Mouse (Mus musculus): ENCODE measurements at regions not wholly inside any gene's neighbourhood (a gene's known extent, or its start where the extent isn't known, plus 50 kb on each side); places are given as distances from the start of the nearest gene placed in this dataset.

GRCm38 (mm10) chr3:143970771-143971170 lies 234.2 kb downstream of the Lmo4 start:
- Histone ChIP-seq H3K4me1 (ENCODE audit: insufficient read depth, low read length) (no peaks in the 10 kb centered on the region), H3K36me3 (ENCODE audit: insufficient read depth, low read length) (no peaks in the 10 kb centered on the region), H3K9ac (replicated peaks; ENCODE audit: low read length) (no peak overlapping the region), H3K27ac (ENCODE audit: low read length) (no peak overlapping the region), H3K27me3 (ENCODE audit: insufficient read depth, low read length) (no peaks in the 10 kb centered on the region; the same call in 1 of the 2 replicates), H3K4me3 (ENCODE audit: low read length) (no peak overlapping the region), H3K9me3 (ENCODE audit: low read length) (no peaks in the 10 kb centered on the region), H3K4me2 (replicated peaks; ENCODE audit: low read depth, low read length) (no peak overlapping the region)
- WGBS = 82% methylated on average over 11 of the region's 11 CpGs
- no peak for ATAC-seq (ENCODE audit: low FRiP score, low TSS enrichment)

DNA sequence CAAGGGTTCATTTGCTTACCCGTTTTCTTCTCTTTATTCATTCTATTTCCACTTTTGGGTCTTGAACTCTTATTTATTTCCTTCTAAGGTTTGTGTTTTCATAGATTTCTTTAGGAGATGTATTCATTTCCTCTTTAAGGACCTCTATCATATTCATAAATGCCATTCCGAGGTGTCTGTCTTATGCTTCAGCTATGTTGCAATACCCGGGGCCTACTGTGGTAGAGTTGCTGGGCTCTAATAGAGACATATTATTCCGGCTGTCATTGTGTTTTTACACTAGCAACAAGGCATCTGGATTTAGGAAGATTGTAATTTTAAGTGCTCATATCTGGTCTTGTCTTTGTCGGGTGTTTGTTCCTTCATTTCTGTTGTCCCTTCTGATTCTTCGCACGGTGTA lies 249.5 kb downstream of the Lmo4 start:
- no peak for ATAC-seq (ENCODE audit: low FRiP score, low TSS enrichment)
- 92% methylated on average over 7 of the region's 7 CpGs for WGBS
- H3K4me1 ChIP-seq (ENCODE audit: insufficient read depth, low read length) = no peaks in the 10 kb centered on the region
- H3K4me2 ChIP-seq (replicated peaks; ENCODE audit: low read depth, low read length) = no peak overlapping the region
- H3K27me3 ChIP-seq (ENCODE audit: insufficient read depth, low read length) = no peaks in the 10 kb centered on the region
- no peaks in the 10 kb centered on the region for H3K9me3 ChIP-seq (ENCODE audit: low read length)
- H3K36me3 ChIP-seq (ENCODE audit: insufficient read depth, low read length) = no peaks in the 10 kb centered on the region
- H3K4me3 ChIP-seq (ENCODE audit: low read length) = no peak overlapping the region
- no peak overlapping the region for H3K9ac ChIP-seq (replicated peaks; ENCODE audit: low read length)
- no peak overlapping the region for H3K27ac ChIP-seq (ENCODE audit: low read length)

DNA sequence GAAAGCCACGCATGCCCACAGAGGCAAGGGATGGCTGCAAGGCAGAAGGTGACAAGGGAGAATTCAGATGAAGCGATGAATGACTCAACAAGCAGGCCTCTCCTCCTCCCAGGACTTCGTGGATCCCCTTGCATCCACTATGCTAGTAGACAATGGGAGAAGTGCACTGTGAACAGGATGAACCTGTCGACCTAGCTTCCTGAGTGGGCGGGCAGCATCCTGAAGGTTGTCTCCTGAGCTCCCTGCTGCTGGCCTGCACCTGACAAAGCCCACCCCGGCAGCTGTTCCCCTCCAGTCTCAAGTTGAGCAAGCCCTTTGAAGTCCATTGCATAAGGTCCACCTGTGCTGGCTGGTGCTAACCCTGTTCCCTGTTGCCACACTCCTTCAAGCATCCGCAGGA lies 250.2 kb downstream of the Lmo4 start:
- Histone ChIP-seq H3K9ac (replicated peaks; ENCODE audit: low read length) (no peak overlapping the region), H3K36me3 (ENCODE audit: insufficient read depth, low read length) (no peaks in the 10 kb centered on the region), H3K9me3 (ENCODE audit: low read length) (no peaks in the 10 kb centered on the region), H3K27me3 (ENCODE audit: insufficient read depth, low read length) (no peaks in the 10 kb centered on the region), H3K27ac (ENCODE audit: low read length) (no peak overlapping the region), H3K4me2 (replicated peaks; ENCODE audit: low read depth, low read length) (no peak overlapping the region), H3K4me3 (ENCODE audit: low read length) (no peak overlapping the region), H3K4me1 (ENCODE audit: insufficient read depth, low read length) (no peaks in the 10 kb centered on the region)
- WGBS = 79% methylated on average over 7 of the region's 7 CpGs
- ATAC-seq (ENCODE audit: low FRiP score, low TSS enrichment) = no peak; the same call in 1 of the 2 replicates

DNA sequence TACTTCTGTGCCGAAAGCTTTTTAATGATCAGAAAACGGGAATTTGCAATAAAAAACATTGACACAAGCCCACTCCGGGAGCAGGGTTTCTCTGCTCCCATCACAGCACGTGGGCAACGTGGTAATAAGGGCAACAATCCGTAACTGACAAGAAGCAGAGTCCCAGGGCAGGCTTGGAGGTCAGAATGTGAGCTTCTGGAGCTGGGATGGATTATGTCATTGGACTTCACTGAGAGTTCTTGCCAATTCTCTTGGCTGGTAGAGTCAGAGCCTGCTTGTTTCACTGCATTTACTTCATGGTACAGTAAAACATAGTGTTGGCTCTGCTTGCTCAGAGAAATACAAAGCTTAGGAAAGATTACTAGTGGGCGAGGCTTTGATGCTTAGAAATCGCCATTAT lies 252.7 kb downstream of the Lmo4 start:
- Histone ChIP-seq H3K4me3 (ENCODE audit: low read length) (no peak overlapping the region), H3K27me3 (ENCODE audit: insufficient read depth, low read length) (no peaks in the 10 kb centered on the region), H3K9me3 (ENCODE audit: low read length) (no peaks in the 10 kb centered on the region), H3K4me1 (ENCODE audit: insufficient read depth, low read length) (peaks cover 4% of the 10 kb centered on the region; the same call in 1 of the 2 replicates), H3K4me2 (replicated peaks; ENCODE audit: low read depth, low read length) (no peak overlapping the region), H3K36me3 (ENCODE audit: insufficient read depth, low read length) (no peaks in the 10 kb centered on the region), H3K27ac (ENCODE audit: low read length) (no peak overlapping the region), H3K9ac (replicated peaks; ENCODE audit: low read length) (no peak overlapping the region)
- ATAC-seq (ENCODE audit: low FRiP score, low TSS enrichment) = no peak
- WGBS = 51% methylated on average over 8 of the region's 8 CpGs

- peaks cover 6% of the 10 kb centered on the region; the same call in 1 of the 2 replicates for H3K4me1 ChIP-seq (ENCODE audit: insufficient read depth, low read length)
- no peak overlapping the region for H3K4me3 ChIP-seq (ENCODE audit: low read length)
- H3K27me3 ChIP-seq (ENCODE audit: insufficient read depth, low read length) = no peaks in the 10 kb centered on the region
- no peak for ATAC-seq (ENCODE audit: low FRiP score, low TSS enrichment)
- no peaks in the 10 kb centered on the region for H3K9me3 ChIP-seq (ENCODE audit: low read length)
- no peak overlapping the region for H3K27ac ChIP-seq (ENCODE audit: low read length)
- H3K9ac ChIP-seq (replicated peaks; ENCODE audit: low read length) = no peak overlapping the region
- H3K36me3 ChIP-seq (ENCODE audit: insufficient read depth, low read length) = no peaks in the 10 kb centered on the region
- WGBS = 40% methylated on average over 8 of the region's 8 CpGs
- H3K4me2 ChIP-seq (replicated peaks; ENCODE audit: low read depth, low read length) = no peak overlapping the region
These were observed 255.4 kb downstream of the Lmo4 start for GRCm38 (mm10) chr3:143949656-143950055.

DNA sequence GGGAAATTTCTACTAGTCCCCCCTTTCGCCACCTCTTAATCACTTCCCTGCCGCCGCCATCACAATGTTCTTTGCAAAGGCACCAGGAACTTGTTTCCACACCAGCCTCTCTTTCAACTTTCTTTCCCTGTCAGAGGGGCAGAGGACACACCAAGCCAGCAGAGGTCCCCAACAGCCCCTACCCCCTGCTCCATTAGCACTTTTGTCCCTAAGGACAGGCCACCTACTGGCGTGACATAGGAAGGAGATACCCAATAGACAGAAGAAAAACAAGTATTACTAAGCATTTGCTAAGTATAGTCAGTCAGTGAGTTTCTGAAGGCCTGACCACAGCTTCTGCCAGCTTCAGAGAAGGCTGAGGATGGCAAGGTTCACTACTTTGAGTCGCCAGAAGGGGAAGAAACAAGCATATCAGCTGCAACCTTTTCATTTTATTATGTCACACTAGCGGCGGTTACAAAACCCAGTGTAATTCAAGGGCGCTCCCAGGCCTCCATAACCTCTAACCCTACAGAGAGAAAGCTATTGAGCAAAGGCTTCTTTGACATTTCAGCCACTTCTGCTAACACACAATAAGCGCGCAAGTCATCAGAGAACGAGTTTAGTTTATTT lies 255.9 kb downstream of the Lmo4 start:
- WGBS = 77% methylated on average over 11 of the region's 11 CpGs
- H3K36me3 ChIP-seq (ENCODE audit: insufficient read depth, low read length) = no peaks in the 10 kb centered on the region
- H3K27ac ChIP-seq (ENCODE audit: low read length) = no peak overlapping the region
- no peak overlapping the region for H3K4me3 ChIP-seq (ENCODE audit: low read length)
- no peaks in the 10 kb centered on the region for H3K27me3 ChIP-seq (ENCODE audit: insufficient read depth, low read length)
- H3K4me2 ChIP-seq (replicated peaks; ENCODE audit: low read depth, low read length) = no peak overlapping the region
- H3K4me1 ChIP-seq (ENCODE audit: insufficient read depth, low read length) = peaks cover 6% of the 10 kb centered on the region; the same call in 1 of the 2 replicates
- no peak for ATAC-seq (ENCODE audit: low FRiP score, low TSS enrichment)
- no peaks in the 10 kb centered on the region for H3K9me3 ChIP-seq (ENCODE audit: low read length)
- H3K9ac ChIP-seq (replicated peaks; ENCODE audit: low read length) = no peak overlapping the region

GRCm38 (mm10) chr3:143947938-143948267 lies 257.1 kb downstream of the Lmo4 start:
- no peak for ATAC-seq (ENCODE audit: low FRiP score, low TSS enrichment)
- H3K4me2 ChIP-seq (replicated peaks; ENCODE audit: low read depth, low read length) = no peak overlapping the region
- no peak overlapping the region for H3K9ac ChIP-seq (replicated peaks; ENCODE audit: low read length)
- no peaks in the 10 kb centered on the region for H3K27me3 ChIP-seq (ENCODE audit: insufficient read depth, low read length)
- no peaks in the 10 kb centered on the region for H3K9me3 ChIP-seq (ENCODE audit: low read length)
- H3K27ac ChIP-seq (ENCODE audit: low read length) = no peak overlapping the region
- no peaks in the 10 kb centered on the region for H3K36me3 ChIP-seq (ENCODE audit: insufficient read depth, low read length)
- no peak overlapping the region for H3K4me3 ChIP-seq (ENCODE audit: low read length)
- 46% methylated on average over 3 of the region's 3 CpGs for WGBS
- peaks cover 6% of the 10 kb centered on the region; the same call in 1 of the 2 replicates for H3K4me1 ChIP-seq (ENCODE audit: insufficient read depth, low read length)

GRCm38 (mm10) chr3:143947079-143947937 lies 257.7 kb downstream of the Lmo4 start:
- peak overlapping the region; percentile 4; the same call in 1 of the 2 replicates for H3K4me3 ChIP-seq (ENCODE audit: low read length)
- H3K9me3 ChIP-seq (ENCODE audit: low read length) = no peaks in the 10 kb centered on the region
- WGBS = 18% methylated on average over 11 of the region's 11 CpGs
- H3K9ac ChIP-seq (replicated peaks; ENCODE audit: low read length) = no peak overlapping the region
- no peak overlapping the region for H3K27ac ChIP-seq (ENCODE audit: low read length)
- H3K27me3 ChIP-seq (ENCODE audit: insufficient read depth, low read length) = no peaks in the 10 kb centered on the region
- H3K4me2 ChIP-seq (replicated peaks; ENCODE audit: low read depth, low read length) = peak overlapping the region; percentile 30
- no peak for ATAC-seq (ENCODE audit: low FRiP score, low TSS enrichment)
- peaks cover 6% of the 10 kb centered on the region; the same call in 1 of the 2 replicates for H3K4me1 ChIP-seq (ENCODE audit: insufficient read depth, low read length)
- no peaks in the 10 kb centered on the region for H3K36me3 ChIP-seq (ENCODE audit: insufficient read depth, low read length)

GRCm38 (mm10) chr3:143939068-143939709 lies 265.8 kb downstream of the Lmo4 start:
- ATAC-seq (ENCODE audit: low FRiP score, low TSS enrichment) = no peak; the same call in 1 of the 2 replicates
- H3K9me3 ChIP-seq (ENCODE audit: low read length) = no peaks in the 10 kb centered on the region
- H3K9ac ChIP-seq (replicated peaks; ENCODE audit: low read length) = no peak overlapping the region
- no peak overlapping the region for H3K27ac ChIP-seq (ENCODE audit: low read length)
- H3K36me3 ChIP-seq (ENCODE audit: insufficient read depth, low read length) = no peaks in the 10 kb centered on the region
- no peak overlapping the region for H3K4me2 ChIP-seq (replicated peaks; ENCODE audit: low read depth, low read length)
- H3K27me3 ChIP-seq (ENCODE audit: insufficient read depth, low read length) = no peaks in the 10 kb centered on the region
- H3K4me3 ChIP-seq (ENCODE audit: low read length) = no peak overlapping the region
- H3K4me1 ChIP-seq (ENCODE audit: insufficient read depth, low read length) = no peaks in the 10 kb centered on the region
- 94% methylated on average over 3 of the region's 3 CpGs for WGBS

DNA sequence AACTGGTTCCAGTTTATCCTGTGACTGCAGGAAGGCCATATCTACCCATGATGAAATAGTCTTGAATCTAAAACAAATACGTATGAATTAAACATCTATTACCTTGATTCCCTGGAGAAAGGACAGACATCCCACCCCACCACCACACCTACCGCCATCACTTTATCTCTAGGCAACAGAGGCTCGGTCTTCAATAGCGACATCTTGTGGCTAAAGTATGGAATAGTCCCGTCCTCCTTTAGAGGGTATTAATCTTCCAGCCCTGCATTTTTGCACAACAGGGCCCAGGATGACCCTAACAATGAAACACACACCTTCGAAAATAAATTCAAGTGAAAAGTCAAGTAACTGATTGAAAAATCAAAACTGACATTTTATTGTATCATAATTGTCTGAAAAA lies 279.7 kb downstream of the Lmo4 start:
- H3K27me3 ChIP-seq (ENCODE audit: insufficient read depth, low read length) = no peaks in the 10 kb centered on the region
- H3K36me3 ChIP-seq (ENCODE audit: insufficient read depth, low read length) = no peaks in the 10 kb centered on the region
- H3K4me3 ChIP-seq (ENCODE audit: low read length) = no peak overlapping the region
- H3K4me2 ChIP-seq (replicated peaks; ENCODE audit: low read depth, low read length) = no peak overlapping the region
- H3K9ac ChIP-seq (replicated peaks; ENCODE audit: low read length) = no peak overlapping the region
- no peak for ATAC-seq (ENCODE audit: low FRiP score, low TSS enrichment)
- no peak overlapping the region for H3K27ac ChIP-seq (ENCODE audit: low read length)
- no peaks in the 10 kb centered on the region for H3K9me3 ChIP-seq (ENCODE audit: low read length)
- no peaks in the 10 kb centered on the region for H3K4me1 ChIP-seq (ENCODE audit: insufficient read depth, low read length)
- 68% methylated on average over 6 of the region's 6 CpGs for WGBS
